Mouse (Mus musculus) midbrain, embryonic 16.5 days (tissue): Measurements from ENCODE around the gene Zim1. TPM values are rescaled to one million over a fixed set of nuclear protein-coding genes. Genes with fewer than 3 reads are reported as not detected.

Source experiments
- ATAC-seq: fragments of 200-750 bp; cut with Nextera tagmentation; 2 replicates; pipeline ENCODE4 v1.8.0; 2017; ENCODE audit warnings: moderate TSS enrichment
- H3K27ac ChIP-seq: fragments of 300-500 bp; sonication (generic); 2 replicates; pipeline ENCODE4 v1.5.1; 2014; ENCODE audit warnings: mild to moderate bottlenecking, low read length, mixed read lengths
- H3K27me3 ChIP-seq: fragments of 300-500 bp; sonication (generic); 2 replicates; pipeline ENCODE4 v1.6.1; 2014; ENCODE audit warnings: low read depth, low read length, mixed read lengths; ENCODE audit not compliant: control insufficient read depth, insufficient read depth
- H3K36me3 ChIP-seq: fragments of 300-500 bp; sonication (generic); 2 replicates; pipeline ENCODE4 v1.6.1; 2014; ENCODE audit warnings: mild to moderate bottlenecking, low read length, moderate library complexity, mixed read lengths; ENCODE audit not compliant: control insufficient read depth, insufficient read depth
- H3K4me1 ChIP-seq: fragments of 300-500 bp; sonication (generic); 2 replicates; pipeline ENCODE4 v1.6.1; 2014; ENCODE audit warnings: mild to moderate bottlenecking, low read length, mixed read lengths; ENCODE audit not compliant: control insufficient read depth, insufficient read depth
- H3K4me2 ChIP-seq: fragments of 300-500 bp; sonication (generic); 2 replicates; pipeline ENCODE4 v1.6.1; 2014; ENCODE audit warnings: mild to moderate bottlenecking, low read length, mixed read lengths
- H3K4me3 ChIP-seq: fragments of 300-500 bp; sonication (generic); 2 replicates; pipeline ENCODE4 v1.5.1; 2014; ENCODE audit warnings: low read depth, mild to moderate bottlenecking, low read length, moderate library complexity, mixed read lengths
- H3K9ac ChIP-seq: fragments of 300-500 bp; sonication (generic); 2 replicates; pipeline ENCODE4 v1.6.1; 2014; ENCODE audit warnings: low read depth, low read length, mixed read lengths
- H3K9me3 ChIP-seq: fragments of 300-500 bp; sonication (generic); replicated peaks from 2 replicates; pipeline ENCODE4 v1.6.1; 2014; ENCODE audit warnings: mild to moderate bottlenecking, low read length, mixed read lengths; ENCODE audit not compliant: control insufficient read depth, poor library complexity, severe bottlenecking
- WGBS: fragments of 180-500 bp; shearing (Covaris S2); extraction: QIAGEN DNeasy Blood & Tissue Kit; methylation state at CpG from one replicate; pipeline ENCODE4 v1.1.7; 2014; 5-methylcytosine and 5-hydroxymethylcytosine counted together
- polyA plus RNA-seq: library from polyadenylated mRNA; unstranded; fragments of >200 nt; fragmentation: Nextera tagmentation; extraction: Ambion mirVana; gene quantifications from 2 replicates; pipeline ENCODE4 v1.2.1, GENCODE M21; 2015

Zim1 gene
- polyA plus RNA-seq, result 7.6 and 8.4 TPM in 2 replicates

- Histone ChIP-seq H3K4me2 (peak within 1 kb of the TSS; percentile 82), H3K27ac (no peak within 1 kb of the TSS), H3K9ac (peak within 1 kb of the TSS; percentile 66), H3K4me1 (no peaks in the 10 kb centered on the region), H3K27me3 (no peaks in the 10 kb centered on the region), H3K4me3 (peak within 1 kb of the TSS; percentile 60), H3K9me3 (no peaks in the 10 kb centered on the region), H3K36me3 (no peaks in the 10 kb centered on the region)
- ATAC-seq, result peak; percentile 100
- 10% methylated on average over 32 of the region's 32 CpGs for WGBS
These were observed at the start of gene Zim1 for GRCm38 (mm10) chr7:6696241-6697045. Gene Zim1, minus strand, starts transcription at chr7:6696450.

- Histone ChIP-seq H3K9ac (no peak overlapping the region), H3K27ac (no peak overlapping the region), H3K27me3 (no peaks in the 10 kb centered on the region), H3K4me1 (0 out of 2 replicates have a peak, but pooled peaks cover 8% of the 10 kb centered on the region), H3K9me3 (no peaks in the 10 kb centered on the region), H3K4me3 (no peak overlapping the region), H3K36me3 (no peaks in the 10 kb centered on the region), H3K4me2 (no peak overlapping the region)
- ATAC-seq, result no peak
- 77% methylated on average over 10 of the region's 10 CpGs for WGBS
These were observed 48.1 kb upstream of the Zim1 start for GRCm38 (mm10) chr7:6744281-6744904.

GRCm38 (mm10) chr7:6736060-6736459 is 39.8 kb upstream of the Zim1 start:
- Histone ChIP-seq H3K9me3 (no peaks in the 10 kb centered on the region; the same call in 1 of the 2 replicates), H3K9ac (no peak overlapping the region), H3K36me3 (no peaks in the 10 kb centered on the region), H3K27me3 (no peaks in the 10 kb centered on the region), H3K4me3 (no peak overlapping the region), H3K4me1 (peaks cover 3% of the 10 kb centered on the region), H3K27ac (no peak overlapping the region), H3K4me2 (no peak overlapping the region)
- 70% methylated on average over 1 of the region's 1 CpGs for WGBS
- no peak for ATAC-seq

GRCm38 (mm10) chr7:6731930-6732329 is 35.7 kb upstream of the Zim1 start:
- Histone ChIP-seq H3K9me3 (peaks cover 11% of the 10 kb centered on the region; the same call in 1 of the 2 replicates), H3K9ac (peak overlapping the region; percentile 65), H3K27me3 (no peaks in the 10 kb centered on the region), H3K4me2 (peak overlapping the region; percentile 53), H3K36me3 (no peaks in the 10 kb centered on the region), H3K4me3 (peak overlapping the region; percentile 64), H3K27ac (peak overlapping the region; percentile 73), H3K4me1 (peaks cover 3% of the 10 kb centered on the region; the same call in 1 of the 2 replicates)
- WGBS, result 51% methylated on average over 4 of the region's 4 CpGs
- no peak for ATAC-seq

GRCm38 (mm10) chr7:6731373-6731772 is 35.1 kb upstream of the Zim1 start:
- Histone ChIP-seq H3K4me2 (peak overlapping the region; percentile 53), H3K9ac (peak overlapping the region; percentile 65; the same call in 1 of the 2 replicates), H3K27me3 (no peaks in the 10 kb centered on the region), H3K36me3 (no peaks in the 10 kb centered on the region), H3K4me3 (peak overlapping the region; percentile 64), H3K27ac (no peak overlapping the region; the same call in 1 of the 2 replicates), H3K4me1 (peaks cover 3% of the 10 kb centered on the region; the same call in 1 of the 2 replicates), H3K9me3 (peaks cover 11% of the 10 kb centered on the region; the same call in 1 of the 2 replicates)
- ATAC-seq, result no peak
- 51% methylated on average over 3 of the region's 3 CpGs for whole genome bisulfite sequencing

GRCm38 (mm10) chr7:6730801-6731200 is 34.6 kb upstream of the Zim1 start:
- Histone ChIP-seq H3K4me3 (peak overlapping the region; percentile 64), H3K27me3 (no peaks in the 10 kb centered on the region), H3K4me1 (peaks cover 3% of the 10 kb centered on the region; the same call in 1 of the 2 replicates), H3K36me3 (no peaks in the 10 kb centered on the region), H3K9ac (peak overlapping the region; percentile 62), H3K9me3 (peaks cover 11% of the 10 kb centered on the region; the same call in 1 of the 2 replicates), H3K27ac (peak overlapping the region; percentile 92), H3K4me2 (peak overlapping the region; percentile 29)
- WGBS, result 39% methylated on average over 15 of the region's 15 CpGs
- no peak for ATAC-seq

GRCm38 (mm10) chr7:6730241-6730640 is 34.0 kb upstream of the Zim1 start, which contains the start of the genes Peg3 and Usp29:
Gene Peg3, minus strand, starts transcription at chr7:6730431.
Gene Usp29, plus strand, starts transcription at chr7:6730578.
- peak; percentile 32 for ATAC-seq
- 52% methylated on average over 17 of the region's 24 CpGs for WGBS

GRCm38 (mm10) chr7:6729061-6729817 is 33.0 kb upstream of the Zim1 start:
- Histone ChIP-seq H3K27me3 (no peaks in the 10 kb centered on the region), H3K27ac (peak overlapping the region; percentile 92), H3K9ac (peak overlapping the region; percentile 79), H3K9me3 (peaks cover 11% of the 10 kb centered on the region; the same call in 1 of the 2 replicates), H3K4me3 (peak overlapping the region; percentile 64), H3K36me3 (no peaks in the 10 kb centered on the region), H3K4me1 (no peaks in the 10 kb centered on the region), H3K4me2 (peak overlapping the region; percentile 41)
- peak; percentile 43 for ATAC-seq
- WGBS, result 48% methylated on average over 37 of the region's 37 CpGs

More at GRCm38 (mm10) chr7:6730241-6730640, 34.0 kb upstream of the Zim1 start, which contains the start of the genes Peg3 and Usp29:
- Histone ChIP-seq H3K27ac (peak within 1 kb of the TSS; percentile 92), H3K36me3 (no peaks in the 10 kb centered on the region), H3K4me3 (peak within 1 kb of the TSS; percentile 64), H3K4me1 (peaks cover 3% of the 10 kb centered on the region; the same call in 1 of the 2 replicates), H3K27me3 (no peaks in the 10 kb centered on the region), H3K9me3 (peaks cover 11% of the 10 kb centered on the region; the same call in 1 of the 2 replicates), H3K4me2 (peak within 1 kb of the TSS; percentile 53), H3K9ac (peak within 1 kb of the TSS; percentile 79)
